Mouse (Mus musculus): Measurements from ENCODE around the gene Il1rl1.

Gene Il1rl1

GRCm38 (mm10) chr1:40428910-40429675, at the start of gene Il1rl1:
Gene Il1rl1 (plus strand): TSS chr1:40429570.
- DNase-seq (ENCODE audit: low read depth, low spot score): no peak

- peak; percentile 18 for DNase-seq (ENCODE audit: low read depth, low spot score)
These were observed 49.3 kb upstream of the Il1rl1 start for GRCm38 (mm10) chr1:40380111-40380510.

GRCm38 (mm10) chr1:40380990-40381389, 48.4 kb upstream of the Il1rl1 start:
- DNase-seq (ENCODE audit: low read depth, low spot score): no peak

GRCm38 (mm10) chr1:40382841-40383240, 46.5 kb upstream of the Il1rl1 start:
- DNase-seq (ENCODE audit: low read depth, low spot score): no peak

- DNase-seq (ENCODE audit: low read depth, low spot score): no peak
These were observed 44.3 kb upstream of the Il1rl1 start for GRCm38 (mm10) chr1:40384931-40385545.

- no peak for DNase-seq (ENCODE audit: low read depth, low spot score)
These were observed 38.0 kb upstream of the Il1rl1 start for GRCm38 (mm10) chr1:40391374-40391773.

GRCm38 (mm10) chr1:40392535-40392934, 36.8 kb upstream of the Il1rl1 start:
- DNase-seq (ENCODE audit: low read depth, low spot score): no peak

- DNase-seq (ENCODE audit: low read depth, low spot score): no peak
These were observed 36.2 kb upstream of the Il1rl1 start for GRCm38 (mm10) chr1:40393214-40393613.

GRCm38 (mm10) chr1:40399639-40400038, 29.7 kb upstream of the Il1rl1 start:
- DNase-seq (ENCODE audit: low read depth, low spot score): no peak

- no peak for DNase-seq (ENCODE audit: low read depth, low spot score)
These were observed 24.7 kb upstream of the Il1rl1 start for GRCm38 (mm10) chr1:40404682-40405081.

GRCm38 (mm10) chr1:40409882-40410281, 19.5 kb upstream of the Il1rl1 start:
- DNase-seq (ENCODE audit: low read depth, low spot score): no peak

GRCm38 (mm10) chr1:40413039-40413438, 16.3 kb upstream of the Il1rl1 start:
- DNase-seq (ENCODE audit: low read depth, low spot score): no peak

GRCm38 (mm10) chr1:40414276-40414675, 15.1 kb upstream of the Il1rl1 start:
- DNase-seq (ENCODE audit: low read depth, low spot score): no peak

- DNase-seq (ENCODE audit: low read depth, low spot score): no peak
These were observed 14.3 kb upstream of the Il1rl1 start for GRCm38 (mm10) chr1:40414863-40415656.

- DNase-seq (ENCODE audit: low read depth, low spot score): no peak
These were observed 12.3 kb upstream of the Il1rl1 start for GRCm38 (mm10) chr1:40417034-40417433.

GRCm38 (mm10) chr1:40418512-40418911, 10.9 kb upstream of the Il1rl1 start:
- no peak for DNase-seq (ENCODE audit: low read depth, low spot score)

GRCm38 (mm10) chr1:40423892-40424291, 5.5 kb upstream of the Il1rl1 start:
- DNase-seq (ENCODE audit: low read depth, low spot score): no peak

GRCm38 (mm10) chr1:40427270-40427669, 2.1 kb upstream of the Il1rl1 start:
- no peak for DNase-seq (ENCODE audit: low read depth, low spot score)

GRCm38 (mm10) chr1:40427901-40428300, 1.5 kb upstream of the Il1rl1 start:
- no peak for DNase-seq (ENCODE audit: low read depth, low spot score)

- DNase-seq (ENCODE audit: low read depth, low spot score): no peak
These were observed 919 bp downstream of the Il1rl1 start for GRCm38 (mm10) chr1:40430143-40430834.

- no peak for DNase-seq (ENCODE audit: low read depth, low spot score)
These were observed 2.8 kb downstream of the Il1rl1 start for GRCm38 (mm10) chr1:40432169-40432568.

GRCm38 (mm10) chr1:40435936-40436335, 6.6 kb downstream of the Il1rl1 start:
- DNase-seq (ENCODE audit: low read depth, low spot score): no peak
